Mouse (Mus musculus): ENCODE measurements around the gene Zfp92. TPM values are rescaled to one million over a fixed set of nuclear protein-coding genes. Genes with fewer than 3 reads are reported as not detected.
"Not testable (repeated sequence)": the region's sequence is repeated elsewhere in the genome, so short reads cannot be mapped to it uniquely, and the experiment has no call there.

Zfp92 gene
- polyA plus RNA-seq (2015; fragmentation: Nextera tagmentation; extraction: Ambion mirVana) = 0.19 and 0.39 TPM in 2 replicates

- H3K4me3 ChIP-seq = peak within 1 kb of the TSS; percentile 32
- no peaks in the 10 kb centered on the region for H3K4me1 ChIP-seq
- H3K4me2 ChIP-seq = peak within 1 kb of the TSS; percentile 57
- 0 out of 2 replicates have a peak, but pooled peaks cover 3% of the 10 kb centered on the region for H3K27me3 ChIP-seq
- H3K27ac ChIP-seq = no peak within 1 kb of the TSS
- 18% methylated on average over 18 of the region's 20 CpGs for WGBS
- H3K9ac ChIP-seq = no peak within 1 kb of the TSS
- no peaks in the 10 kb centered on the region for H3K36me3 ChIP-seq (ENCODE audit: poor library complexity, severe bottlenecking)
- ATAC-seq = no peak
- H3K9me3 ChIP-seq (replicated peaks) = no peaks in the 10 kb centered on the region; the same call in 1 of the 2 replicates
These were observed at the start of gene Zfp92 for GRCm38 (mm10) chrX:73410880-73411517. TSS of gene Zfp92 (plus strand) at chrX:73411096.

GRCm38 (mm10) chrX:73363291-73363690 is 47.6 kb upstream of the Zfp92 start:
- no peaks in the 10 kb centered on the region for H3K27me3 ChIP-seq
- no peak overlapping the region for H3K4me2 ChIP-seq
- no peak overlapping the region for H3K27ac ChIP-seq
- H3K36me3 ChIP-seq (ENCODE audit: poor library complexity, severe bottlenecking) = 0 out of 2 replicates have a peak, but pooled peaks cover 7% of the 10 kb centered on the region
- H3K9me3 ChIP-seq (replicated peaks) = no peaks in the 10 kb centered on the region
- no peaks in the 10 kb centered on the region for H3K4me1 ChIP-seq
- ATAC-seq = no peak
- no peak overlapping the region for H3K4me3 ChIP-seq
- H3K9ac ChIP-seq = no peak overlapping the region

DNA sequence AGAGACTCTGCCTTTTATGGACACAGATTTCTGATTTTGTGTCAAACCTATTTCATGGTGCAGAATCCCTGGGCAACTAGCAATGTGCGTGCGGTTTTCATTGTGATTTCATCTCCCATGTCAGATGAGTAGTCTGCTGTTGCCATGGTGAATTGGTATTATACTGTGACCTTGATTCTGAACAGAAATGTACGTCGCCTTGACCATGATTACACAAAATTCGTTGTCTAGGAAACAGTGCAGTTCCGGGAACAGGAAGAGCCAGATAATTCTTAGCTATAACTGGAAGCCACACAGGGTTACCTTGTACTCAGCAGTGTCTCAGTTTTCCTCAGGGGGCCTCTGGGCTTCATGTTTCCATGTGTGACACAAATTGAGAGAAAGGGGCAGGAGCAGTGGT is 26.5 kb upstream of the Zfp92 start:
- Histone ChIP-seq H3K4me1 (no peaks in the 10 kb centered on the region), H3K4me2 (no peak overlapping the region), H3K4me3 (no peak overlapping the region), H3K9me3 (replicated peaks) (no peaks in the 10 kb centered on the region), H3K9ac (no peak overlapping the region), H3K36me3 (ENCODE audit: poor library complexity, severe bottlenecking) (no peaks in the 10 kb centered on the region), H3K27ac (no peak overlapping the region), H3K27me3 (no peaks in the 10 kb centered on the region)
- peak; percentile 57 for ATAC-seq
- 71% methylated on average over 6 of the region's 6 CpGs for WGBS

DNA sequence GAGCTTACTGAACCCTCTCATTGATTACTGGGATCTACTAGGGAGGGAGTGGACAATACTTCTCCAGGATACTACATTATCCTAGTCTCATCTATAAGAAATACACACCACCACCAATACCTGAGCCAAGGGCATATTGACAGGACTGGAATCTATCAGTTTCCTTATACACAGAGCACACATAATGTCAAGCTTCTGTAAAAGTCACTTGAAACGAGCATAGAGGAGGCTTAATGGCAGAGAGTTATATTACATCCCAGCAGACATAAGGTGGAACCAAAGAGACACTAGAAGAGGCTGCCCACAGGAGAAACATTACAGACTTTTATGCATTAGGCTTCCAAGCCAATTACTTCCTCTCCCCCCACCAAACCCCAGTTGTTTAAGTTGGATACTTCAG is 26.0 kb upstream of the Zfp92 start:
- H3K9ac ChIP-seq = no peak overlapping the region
- H3K4me2 ChIP-seq = no peak overlapping the region
- no peaks in the 10 kb centered on the region for H3K27me3 ChIP-seq
- H3K4me1 ChIP-seq = no peaks in the 10 kb centered on the region
- H3K4me3 ChIP-seq = no peak overlapping the region
- no peaks in the 10 kb centered on the region for H3K36me3 ChIP-seq (ENCODE audit: poor library complexity, severe bottlenecking)
- H3K27ac ChIP-seq = no peak overlapping the region; the same call in 1 of the 2 replicates
- ATAC-seq = no peak
- no peaks in the 10 kb centered on the region for H3K9me3 ChIP-seq (replicated peaks)
- 38% methylated on average over 1 of the region's 1 CpGs for WGBS

DNA sequence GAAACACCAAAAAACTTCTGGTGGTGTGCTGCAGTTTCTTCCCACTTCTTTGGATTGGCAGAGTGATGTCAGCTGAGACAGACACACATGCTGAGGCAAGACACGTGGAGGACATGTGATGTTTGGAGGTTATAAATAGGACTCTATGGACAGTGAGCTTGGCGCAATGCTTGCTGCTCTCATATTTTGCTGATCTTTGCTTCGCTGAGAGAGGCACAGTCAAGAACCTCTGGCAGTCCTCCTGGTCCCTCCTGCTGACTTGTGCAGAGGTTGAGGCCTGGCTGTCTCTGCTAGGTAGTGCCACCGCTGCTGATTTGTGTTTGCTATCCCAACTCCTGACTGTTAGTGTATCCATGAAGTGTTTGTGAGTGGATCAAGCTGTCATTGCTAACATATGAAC is 19.4 kb upstream of the Zfp92 start:
- Histone ChIP-seq H3K36me3 (ENCODE audit: poor library complexity, severe bottlenecking) (no peaks in the 10 kb centered on the region), H3K27me3 (no peaks in the 10 kb centered on the region), H3K9me3 (replicated peaks) (no peaks in the 10 kb centered on the region), H3K4me3 (no peak overlapping the region), H3K4me1 (no peaks in the 10 kb centered on the region), H3K9ac (no peak overlapping the region), H3K27ac (no peak overlapping the region), H3K4me2 (no peak overlapping the region)
- WGBS = 81% methylated on average over 4 of the region's 4 CpGs
- no peak for ATAC-seq

- ATAC-seq = no peak
- 88% methylated on average over 1 of the region's 1 CpGs for WGBS
- Histone ChIP-seq H3K9ac (no peak overlapping the region), H3K4me3 (no peak overlapping the region), H3K9me3 (replicated peaks) (no peaks in the 10 kb centered on the region), H3K36me3 (ENCODE audit: poor library complexity, severe bottlenecking) (no peaks in the 10 kb centered on the region), H3K27me3 (no peaks in the 10 kb centered on the region), H3K4me2 (no peak overlapping the region), H3K27ac (no peak overlapping the region), H3K4me1 (no peaks in the 10 kb centered on the region)
These were observed 14.4 kb upstream of the Zfp92 start for GRCm38 (mm10) chrX:73396446-73396845.

GRCm38 (mm10) chrX:73398636-73399035 is 12.3 kb upstream of the Zfp92 start, which contains the start of gene Gm18336:
TSS of gene Gm18336 (minus strand) at chrX:73398736.
- H3K9ac ChIP-seq; ATAC-seq; H3K9me3 ChIP-seq (replicated peaks); H3K27me3 ChIP-seq; H3K4me1 ChIP-seq; H3K4me2 ChIP-seq; H3K36me3 ChIP-seq (ENCODE audit: poor library complexity, severe bottlenecking); H3K4me3 ChIP-seq; H3K27ac ChIP-seq: not testable (repeated sequence)
- 67% methylated on average over 2 of the region's 2 CpGs for WGBS

DNA sequence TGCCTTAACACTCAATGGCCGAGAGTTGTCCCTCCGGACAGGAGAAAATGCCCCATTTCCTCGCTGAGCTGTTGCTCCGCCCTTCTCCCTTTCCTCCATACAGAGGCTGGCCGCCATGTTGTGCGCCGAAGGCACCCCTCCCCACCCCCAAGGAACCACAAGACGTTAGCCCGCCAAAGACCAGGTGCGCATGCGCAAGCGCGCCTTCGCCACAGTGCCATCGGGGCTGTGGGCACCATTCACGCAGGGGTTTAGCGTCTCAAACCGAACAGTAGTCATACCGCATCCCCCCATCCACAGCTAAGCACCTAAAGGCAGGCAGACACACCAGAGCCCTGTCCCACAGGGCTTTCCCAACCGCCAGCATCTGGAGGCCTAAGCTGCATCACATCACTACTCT is 9.9 kb upstream of the Zfp92 start:
- H3K36me3 ChIP-seq (ENCODE audit: poor library complexity, severe bottlenecking) = no peaks in the 10 kb centered on the region
- no peaks in the 10 kb centered on the region for H3K27me3 ChIP-seq
- H3K4me1 ChIP-seq = no peaks in the 10 kb centered on the region
- H3K4me3 ChIP-seq = no peak overlapping the region
- no peaks in the 10 kb centered on the region for H3K9me3 ChIP-seq (replicated peaks)
- H3K9ac ChIP-seq = no peak overlapping the region
- 88% methylated on average over 20 of the region's 20 CpGs for whole genome bisulfite sequencing
- ATAC-seq = no peak
- no peak overlapping the region for H3K27ac ChIP-seq
- no peak overlapping the region for H3K4me2 ChIP-seq

DNA sequence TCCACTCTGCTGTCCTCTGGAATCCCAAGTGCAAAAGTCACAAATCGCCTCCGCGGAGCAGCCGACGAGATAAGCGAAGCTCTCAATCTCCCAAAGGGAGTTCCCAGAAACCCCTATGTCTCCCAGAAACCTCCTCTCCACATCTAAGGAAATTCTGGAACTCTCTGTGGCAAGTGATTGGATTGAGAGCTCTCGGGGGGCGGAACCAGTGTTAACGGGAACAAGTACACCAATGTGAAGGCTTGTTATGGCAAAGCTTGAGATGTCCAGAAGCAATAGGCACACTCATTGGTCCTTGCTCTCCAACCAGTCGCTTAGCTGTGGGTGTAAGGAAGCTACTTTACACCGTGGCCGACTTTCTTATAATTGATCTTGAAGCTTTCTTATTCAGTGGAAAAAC is 9.3 kb upstream of the Zfp92 start:
- Histone ChIP-seq H3K9me3 (replicated peaks) (no peaks in the 10 kb centered on the region), H3K4me2 (no peak overlapping the region), H3K9ac (no peak overlapping the region), H3K27me3 (no peaks in the 10 kb centered on the region), H3K4me1 (no peaks in the 10 kb centered on the region), H3K27ac (no peak overlapping the region), H3K36me3 (ENCODE audit: poor library complexity, severe bottlenecking) (no peaks in the 10 kb centered on the region), H3K4me3 (no peak overlapping the region)
- ATAC-seq = no peak
- WGBS = 92% methylated on average over 12 of the region's 12 CpGs

DNA sequence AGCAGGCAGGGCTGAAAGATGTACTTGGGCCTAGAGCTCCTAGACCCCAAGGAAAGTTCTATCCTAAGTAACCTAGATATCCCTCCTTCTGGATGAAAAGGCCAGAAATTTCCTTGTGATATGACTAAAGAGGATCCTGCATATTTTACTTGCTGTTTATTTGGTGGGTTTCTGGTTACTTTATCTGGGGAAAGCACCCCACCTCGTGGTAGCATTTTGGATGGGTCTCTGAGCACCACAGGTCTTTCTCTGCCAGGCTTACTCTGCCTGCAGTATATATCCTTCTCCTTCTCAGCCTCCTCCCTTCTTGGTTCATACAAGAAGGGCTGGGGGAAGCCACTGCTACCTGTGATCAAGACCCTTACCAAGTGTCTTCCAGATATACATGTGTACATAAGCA is 1.9 kb downstream of the Zfp92 start:
- Histone ChIP-seq H3K4me2 (no peak overlapping the region), H3K9ac (no peak overlapping the region), H3K27me3 (0 out of 2 replicates have a peak, but pooled peaks cover 3% of the 10 kb centered on the region), H3K27ac (no peak overlapping the region), H3K4me3 (no peak overlapping the region), H3K4me1 (no peaks in the 10 kb centered on the region), H3K9me3 (replicated peaks) (no peaks in the 10 kb centered on the region), H3K36me3 (ENCODE audit: poor library complexity, severe bottlenecking) (no peaks in the 10 kb centered on the region)
- 44% methylated on average over 1 of the region's 1 CpGs for WGBS
- ATAC-seq = no peak

- H3K4me1 ChIP-seq = no peaks in the 10 kb centered on the region
- no peaks in the 10 kb centered on the region for H3K9me3 ChIP-seq (replicated peaks)
- no peak for ATAC-seq
- no peak overlapping the region for H3K4me3 ChIP-seq
- no peak overlapping the region for H3K27ac ChIP-seq
- 79% methylated on average over 2 of the region's 2 CpGs for WGBS
- H3K4me2 ChIP-seq = no peak overlapping the region
- H3K27me3 ChIP-seq = no peaks in the 10 kb centered on the region
- no peak overlapping the region for H3K9ac ChIP-seq
- no peaks in the 10 kb centered on the region for H3K36me3 ChIP-seq (ENCODE audit: poor library complexity, severe bottlenecking)
These were observed 19.1 kb downstream of the Zfp92 start for GRCm38 (mm10) chrX:73430036-73430435.

GRCm38 (mm10) chrX:73432850-73433249 is 22.0 kb downstream of the Zfp92 start:
- H3K4me2 ChIP-seq = no peak overlapping the region
- ATAC-seq = no peak
- WGBS = 77% methylated on average over 5 of the region's 5 CpGs
- H3K27ac ChIP-seq = no peak overlapping the region
- peaks cover 12% of the 10 kb centered on the region; the same call in 1 of the 2 replicates for H3K36me3 ChIP-seq (ENCODE audit: poor library complexity, severe bottlenecking)
- H3K27me3 ChIP-seq = no peaks in the 10 kb centered on the region
- H3K4me3 ChIP-seq = no peak overlapping the region
- no peaks in the 10 kb centered on the region for H3K9me3 ChIP-seq (replicated peaks)
- no peaks in the 10 kb centered on the region for H3K4me1 ChIP-seq
- no peak overlapping the region for H3K9ac ChIP-seq

- Histone ChIP-seq H3K27ac (no peak within 1 kb of the TSS), H3K4me3 (no peak within 1 kb of the TSS), H3K36me3 (ENCODE audit: poor library complexity, severe bottlenecking) (peaks cover 12% of the 10 kb centered on the region; the same call in 1 of the 2 replicates), H3K4me2 (no peak within 1 kb of the TSS), H3K9me3 (replicated peaks) (no peaks in the 10 kb centered on the region), H3K27me3 (no peaks in the 10 kb centered on the region), H3K9ac (no peak within 1 kb of the TSS), H3K4me1 (no peaks in the 10 kb centered on the region)
- no peak for ATAC-seq
- 85% methylated on average over 11 of the region's 11 CpGs for WGBS
These were observed 24.4 kb downstream of the Zfp92 start, which contains the start of gene Trex2 for GRCm38 (mm10) chrX:73435252-73435651. TSS of gene Trex2 (minus strand) at chrX:73435344.
